9 mouse cellular contexts compared by ENCODE assay signal in genomic region chr12:100778276-100778933, GRCm38 (mm10). TPM values are rescaled to one million over a fixed set of nuclear protein-coding genes. Genes with fewer than 3 reads are reported as not detected.
DNase-seq lines count a peak whose midpoint lies in the region; ATAC-seq and TF ChIP-seq lines count a peak whose summit lies in the region.
"Had no signal": no experiment of that assay in that cellular context is flagged by ENCODE, and none has a peak within 500 bp of the region (broad histone marks: within the 10 kb centered on the region; RNA-seq: fewer than 3 reads in every experiment).

No protein-coding gene starts in this region.

- WGBS in heart, embryonic 12.5 days, result 79% methylated on average over 10 of the region's 10 CpGs
- 69% methylated on average over 10 of the region's 10 CpGs for WGBS in heart, embryonic 15.5 days

- TF ChIP-seq CTCF in MEL (IDR thresholded peaks at IDR 0.05 in 2 of 3, conservative IDR thresholded peaks at IDR 0.05 in 1 of 3; ENCODE audit: control insufficient read depth in 1 of 3, insufficient read depth in 1 of 3, low read depth in 2 of 3, low read length in 3 of 3, poor library complexity in 1 of 3, severe bottlenecking in 1 of 3), result no peak

- H3K4me2 ChIP-seq in heart, embryonic 12.5 days, result no peak overlapping the region
- peak overlapping the region; percentile 65 for H3K4me2 ChIP-seq in heart, embryonic 15.5 days

- H3K79me2 ChIP-seq in MEL (ENCODE audit: control insufficient read depth, insufficient read depth, low read length, poor library complexity), result no peaks in the 10 kb centered on the region

- H3K9me3 ChIP-seq in heart, embryonic 12.5 days (replicated peaks), result no peaks in the 10 kb centered on the region
- H3K9me3 ChIP-seq in MEL (replicated peaks; ENCODE audit: insufficient read depth, low read length), result no peaks in the 10 kb centered on the region
- no peaks in the 10 kb centered on the region for H3K9me3 ChIP-seq in heart, embryonic 15.5 days (replicated peaks)
- H3K9me3 ChIP-seq: G1E had no signal

- no peak for TF ChIP-seq EP300 in MEL (IDR thresholded peaks at IDR 0.05; ENCODE audit: low read depth in 1 of 2, low read length in 2 of 2)

- no peak for TF ChIP-seq POLR2A in MEL (IDR thresholded peaks at IDR 0.05; ENCODE audit: control insufficient read depth in 1 of 2, insufficient read depth in 1 of 2, low read depth in 1 of 2, low read length in 2 of 2, poor library complexity in 1 of 2)

- no peak for DNase-seq in heart, postnatal 10 days
- DNase-seq in MEL (ENCODE audit: low read depth, low spot score), result peak; percentile 18
- DNase-seq in adrenal gland, postnatal 10 days, result no peak
- no peak for DNase-seq in left cerebral cortex, postnatal 4 days

- no peaks in the 10 kb centered on the region for H3K36me3 ChIP-seq in heart, embryonic 12.5 days
- H3K36me3 ChIP-seq in MEL (ENCODE audit: control insufficient read depth in 1 of 2, insufficient read depth in 2 of 2, low read length in 2 of 2), result peaks cover 0 to 6% of the 10 kb centered on the region in 2 experiments; a peak in 1 of 4 replicates
- H3K36me3 ChIP-seq in heart, embryonic 15.5 days, result no peaks in the 10 kb centered on the region
- H3K36me3 ChIP-seq: G1E had no signal

- no peak for TF ChIP-seq RAD21 in MEL (IDR thresholded peaks at IDR 0.05; ENCODE audit: low read depth, low read length)

- H3K4me1 ChIP-seq in heart, embryonic 12.5 days (replicated peaks), result peaks cover 15% of the 10 kb centered on the region
- peaks cover 2 to 15% of the 10 kb centered on the region in 2 experiments; a peak in 2 of 4 replicates for H3K4me1 ChIP-seq in MEL (ENCODE audit: control insufficient read depth in 1 of 2, insufficient read depth in 2 of 2, low read length in 2 of 2)
- H3K4me1 ChIP-seq in heart, embryonic 15.5 days (replicated peaks), result peaks cover 21% of the 10 kb centered on the region

- intact Hi-C loops in heart, postnatal 10 days (cut with DNase I), result loop anchor here (2.0 kb wide), 1 partner anchor 54 kb away; no protein-coding TSS in a partner anchor
- intact Hi-C loops in left cerebral cortex, postnatal 4 days (cut with DNase I), result no loop called here

- H3K27me3 ChIP-seq in heart, embryonic 12.5 days (replicated peaks), result no peaks in the 10 kb centered on the region
- no peaks in the 10 kb centered on the region for H3K27me3 ChIP-seq in MEL (ENCODE audit: control insufficient read depth in 1 of 2, insufficient read depth in 2 of 2, low read length in 2 of 2)
- H3K27me3 ChIP-seq in heart, embryonic 15.5 days, result no peaks in the 10 kb centered on the region

- no peak overlapping the region for H3K9ac ChIP-seq in heart, embryonic 12.5 days
- H3K9ac ChIP-seq in MEL (ENCODE audit: control insufficient read depth, low read depth, low read length, poor library complexity, severe bottlenecking), result peak overlapping the region; percentile 43; the same call in 1 of the 2 replicates
- H3K9ac ChIP-seq in heart, embryonic 15.5 days, result peak overlapping the region; percentile 13; the same call in 1 of the 2 replicates

- no peak overlapping the region for H3K4me3 ChIP-seq in heart, embryonic 12.5 days
- H3K4me3 ChIP-seq in MEL (ENCODE audit: control insufficient read depth in 1 of 2, insufficient read depth in 1 of 2, low read depth in 2 of 2, low read length in 2 of 2), result peak overlapping the region; percentile 15 to 22; a peak in 2 of 4 replicates
- H3K4me3 ChIP-seq in heart, embryonic 15.5 days, result peak overlapping the region; percentile 50

- no peak for ATAC-seq in heart, embryonic 12.5 days (ENCODE audit: insufficient number of reproducible peaks, low FRiP score)
- ATAC-seq in heart, embryonic 15.5 days (replicated peaks; ENCODE audit: insufficient number of reproducible peaks, insufficient read depth, low FRiP score, low read depth), result no peak
- peak; percentile 53 for ATAC-seq in megakaryocyte progenitor cell, adult 5-6 weeks (replicated peaks; ENCODE audit: poor library complexity)
- no peak for ATAC-seq in activated CD4-positive, CD25-positive, alpha-beta regulatory T cell, adult 4 months

- H3K27ac ChIP-seq in heart, embryonic 12.5 days (ENCODE audit: poor library complexity, severe bottlenecking), result 0 out of 2 replicates have a peak overlapping the region, but pooled peaks have one; percentile 63
- no peak overlapping the region for H3K27ac ChIP-seq in MEL (ENCODE audit: control insufficient read depth, low read depth, low read length)
- H3K27ac ChIP-seq in heart, embryonic 15.5 days, result peak overlapping the region; percentile 83

TF ChIP-seq in MEL, 35 proteins besides CTCF, POLR2A, EP300 and RAD21:
- TF ChIP-seq USF1 (IDR thresholded peaks at IDR 0.05; ENCODE audit: low read depth, low read length), result no peak
- TF ChIP-seq ZKSCAN1 (IDR thresholded peaks at IDR 0.05; ENCODE audit: low read depth, low read length), result no peak
- TF ChIP-seq MAX (IDR thresholded peaks at IDR 0.05; ENCODE audit: low read length), result no peak
- 0 out of 2 replicates have a peak, but pooled peaks have one; percentile 4 for TF ChIP-seq TCF12 (IDR thresholded peaks at IDR 0.05; ENCODE audit: low read depth, low read length)

RNA-seq across cellular contexts. Expression of gene Dglucy, which starts 0.5 kb away (rescaled TPM):
- 2.8 and 3.4 TPM in 2 replicates for polyA plus RNA-seq in heart, embryonic 12.5 days (2016; fragmentation: Nextera tagmentation; extraction: Ambion mirVana)
- 10 to 100 TPM; 23.5 to 25.8 TPM for total RNA-seq in heart, postnatal 10 days (2021)
- total RNA-seq in MEL (2012; rRNA removed), result not detected in 2 replicates
- under 1 TPM in 1 of 2 experiments, not detected in 1; 0.03 TPM for polyA plus RNA-seq in MEL (2012; ENCODE audit: insufficient read depth in 1 of 2, insufficient read length in 2 of 2, low read depth in 1 of 2, low replicate concordance in 2 of 2, missing spikeins in 1 of 2)
- 4.5 and 5.3 TPM in 2 replicates for polyA plus RNA-seq in heart, embryonic 15.5 days (2015; fragmentation: Nextera tagmentation; extraction: Ambion mirVana)
- total RNA-seq in megakaryocyte progenitor cell, adult 5-6 weeks (2015), result 12.5 and 15.1 TPM in 2 replicates
- 13.1 and 15.3 TPM in 2 replicates for total RNA-seq in megakaryocyte progenitor cell, adult 5-6 weeks (2017)
- total RNA-seq in adrenal gland, postnatal 10 days (2021), result 10 to 100 TPM; 14.8 to 18.1 TPM
- polyA plus RNA-seq in activated CD4-positive, CD25-positive, alpha-beta regulatory T cell, adult 4 months (2017; shearing (Covaris generic)), result 10 to 100 TPM; 15.6 to 18.1 TPM
- 1 to 10 TPM; 5.0 to 5.3 TPM for total RNA-seq in left cerebral cortex, postnatal 4 days (2021)

RNA-seq across cellular contexts. Expression of gene Rps6ka5, which starts 51.6 kb away (rescaled TPM):
- polyA plus RNA-seq in heart, embryonic 12.5 days (2016; fragmentation: Nextera tagmentation; extraction: Ambion mirVana), result 5.4 and 6.0 TPM in 2 replicates
- 10 to 100 TPM; 13.0 to 13.7 TPM for total RNA-seq in heart, postnatal 10 days (2021)
- 0.92 and 1.6 TPM in 2 replicates for total RNA-seq in MEL (2012; rRNA removed)
- 1 to 10 TPM in 1 of 2 experiments, not detected in 1; 3.3 TPM for polyA plus RNA-seq in MEL (2012; ENCODE audit: insufficient read depth in 1 of 2, insufficient read length in 2 of 2, low read depth in 1 of 2, low replicate concordance in 2 of 2, missing spikeins in 1 of 2)
- polyA plus RNA-seq in heart, embryonic 15.5 days (2015; fragmentation: Nextera tagmentation; extraction: Ambion mirVana), result 3.9 and 4.7 TPM in 2 replicates
- total RNA-seq in megakaryocyte progenitor cell, adult 5-6 weeks (2015), result 21.8 and 26.2 TPM in 2 replicates
- total RNA-seq in megakaryocyte progenitor cell, adult 5-6 weeks (2017), result 25.4 and 29.1 TPM in 2 replicates
- total RNA-seq in adrenal gland, postnatal 10 days (2021), result 10 to 100 TPM; 15.1 to 19.0 TPM
- 1 to 10 TPM; 3.7 to 7.2 TPM for polyA plus RNA-seq in activated CD4-positive, CD25-positive, alpha-beta regulatory T cell, adult 4 months (2017; shearing (Covaris generic))
- total RNA-seq in left cerebral cortex, postnatal 4 days (2021), result 10 to 100 TPM; 29.9 to 32.4 TPM
